Mouse (Mus musculus) midbrain, embryonic 12.5 days (tissue): ENCODE results near the gene Exosc8. TPM values are rescaled to one million over a fixed set of nuclear protein-coding genes. Genes with fewer than 3 reads are reported as not detected.
A peak's percentile ranks its signal among the peaks of the same experiment; 100 is the strongest.

Experiments
- ATAC-seq: fragments of 200-750 bp; cut with Nextera tagmentation; 2 replicates; pipeline ENCODE4 v1.8.0; 2017; ENCODE audit warnings: low read depth, moderate TSS enrichment, moderate library complexity; ENCODE audit not compliant: low FRiP score
- H3K27ac ChIP-seq: fragments of 300-500 bp; sonication (generic); replicated peaks from 2 replicates; pipeline ENCODE4 v1.5.1; 2016; ENCODE audit warnings: mild to moderate bottlenecking
- H3K27me3 ChIP-seq: fragments of 300-500 bp; sonication (generic); 2 replicates; pipeline ENCODE4 v1.6.1; 2016; ENCODE audit warnings: mild to moderate bottlenecking
- H3K36me3 ChIP-seq: fragments of 300-500 bp; sonication (generic); 2 replicates; pipeline ENCODE4 v1.6.1; 2016
- H3K4me1 ChIP-seq: fragments of 300-500 bp; sonication (generic); 2 replicates; pipeline ENCODE4 v1.6.1; 2016
- H3K4me2 ChIP-seq: fragments of 300-500 bp; sonication (generic); replicated peaks from 2 replicates; pipeline ENCODE4 v1.6.1; 2016; ENCODE audit warnings: mild to moderate bottlenecking, moderate library complexity
- H3K4me3 ChIP-seq: fragments of 300-500 bp; sonication (generic); 2 replicates; pipeline ENCODE4 v1.5.1; 2016; ENCODE audit warnings: mild to moderate bottlenecking
- H3K9ac ChIP-seq: fragments of 300-500 bp; sonication (generic); replicated peaks from 2 replicates; pipeline ENCODE4 v1.6.1; 2016; ENCODE audit warnings: mild to moderate bottlenecking, moderate library complexity
- H3K9me3 ChIP-seq: fragments of 300-500 bp; sonication (generic); 2 replicates; pipeline ENCODE4 v1.6.1; 2016; ENCODE audit warnings: mild to moderate bottlenecking
- WGBS: fragments of 180-500 bp; shearing (Covaris S2); methylation state at CpG from one replicate; pipeline ENCODE4 v1.1.7; 2016; 5-methylcytosine and 5-hydroxymethylcytosine counted together
- polyA plus RNA-seq: library from polyadenylated mRNA; unstranded; fragments of >200 nt; fragmentation: Nextera tagmentation; extraction: Ambion mirVana; gene quantifications from 2 replicates; pipeline ENCODE4 v1.2.1, GENCODE M21; 2016

Gene Exosc8
- polyA plus RNA-seq, 1 experiment from 2014 or later: 109 TPM

DNA sequence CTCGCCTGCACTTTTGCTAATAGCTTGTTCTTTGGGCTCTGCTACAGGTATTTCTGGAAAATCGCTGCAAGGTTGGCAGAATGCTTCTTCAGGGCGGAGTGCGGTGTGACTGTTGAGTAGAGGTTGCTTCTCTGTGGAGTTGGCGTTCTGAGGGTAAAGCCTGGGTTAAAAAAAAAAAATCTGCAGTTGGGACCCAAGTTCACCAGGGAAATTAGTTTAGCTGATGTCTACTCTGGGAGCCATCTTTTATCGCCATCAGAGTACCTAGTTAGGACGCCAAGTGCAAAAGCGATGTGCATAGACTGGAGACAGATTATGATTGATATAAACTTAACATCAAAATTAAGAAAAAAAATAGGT, 42.2 kb downstream of the Exosc8 start:
- peaks cover 5% of the 10 kb centered on the region; the same call in 1 of the 2 replicates for H3K4me1 ChIP-seq
- H3K27me3 ChIP-seq: 0 out of 2 replicates have a peak, but pooled peaks cover 6% of the 10 kb centered on the region
- whole genome bisulfite sequencing: under 1% methylated on average over 8 of the region's 8 CpGs
- 0 out of 2 replicates have a peak, but pooled peaks have one; percentile 1 for ATAC-seq
- H3K27ac ChIP-seq: peak overlapping the region; percentile 67
- H3K9ac ChIP-seq: peak overlapping the region; percentile 75
- no peaks in the 10 kb centered on the region for H3K9me3 ChIP-seq
- peak overlapping the region; percentile 77 for H3K4me3 ChIP-seq
- peak overlapping the region; percentile 65 for H3K4me2 ChIP-seq
- H3K36me3 ChIP-seq: peaks cover 27% of the 10 kb centered on the region

- peak; percentile 99 for ATAC-seq
- peaks cover 21% of the 10 kb centered on the region for H3K36me3 ChIP-seq
- peak within 1 kb of the TSS; percentile 65 for H3K4me2 ChIP-seq
- H3K4me3 ChIP-seq: peak within 1 kb of the TSS; percentile 77
- peaks cover 5% of the 10 kb centered on the region; the same call in 1 of the 2 replicates for H3K4me1 ChIP-seq
- H3K9ac ChIP-seq: peak within 1 kb of the TSS; percentile 75
- H3K9me3 ChIP-seq: no peaks in the 10 kb centered on the region
- WGBS: 2% methylated on average over 65 of the region's 65 CpGs
- peak within 1 kb of the TSS; percentile 67 for H3K27ac ChIP-seq
- H3K27me3 ChIP-seq: 0 out of 2 replicates have a peak, but pooled peaks cover 6% of the 10 kb centered on the region
Observed at GRCm38 (mm10) chr3:54692202-54693055, 42.8 kb downstream of the Exosc8 start, which contains the start of gene Supt20. Gene Supt20, plus strand, starts transcription at chr3:54692807.

DNA sequence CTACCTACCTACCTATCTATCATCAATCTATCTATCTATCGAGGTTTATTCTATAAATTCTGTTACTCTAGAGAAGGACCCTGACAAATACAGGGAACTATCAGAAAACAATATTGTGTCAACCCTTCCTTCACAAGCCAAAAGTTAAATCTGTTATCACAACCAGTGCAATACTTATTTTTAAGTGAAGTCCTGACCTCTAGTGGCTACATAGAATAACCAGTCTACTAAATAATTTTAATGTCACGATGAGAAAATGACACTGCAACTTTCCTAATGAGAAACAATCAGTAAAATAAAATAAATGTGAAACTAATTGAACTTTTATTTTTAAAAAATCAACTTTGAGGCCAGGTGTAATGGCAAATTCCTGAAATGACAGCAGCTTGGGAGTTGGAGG, 46.1 kb downstream of the Exosc8 start:
- H3K4me1 ChIP-seq: no peaks in the 10 kb centered on the region
- H3K27ac ChIP-seq: no peak overlapping the region
- H3K4me2 ChIP-seq: no peak overlapping the region
- WGBS: 55% methylated on average over 2 of the region's 2 CpGs
- 0 out of 2 replicates have a peak, but pooled peaks cover 9% of the 10 kb centered on the region for H3K27me3 ChIP-seq
- H3K4me3 ChIP-seq: no peak overlapping the region
- H3K36me3 ChIP-seq: no peaks in the 10 kb centered on the region
- no peak overlapping the region for H3K9ac ChIP-seq
- H3K9me3 ChIP-seq: no peaks in the 10 kb centered on the region
- no peak for ATAC-seq

DNA sequence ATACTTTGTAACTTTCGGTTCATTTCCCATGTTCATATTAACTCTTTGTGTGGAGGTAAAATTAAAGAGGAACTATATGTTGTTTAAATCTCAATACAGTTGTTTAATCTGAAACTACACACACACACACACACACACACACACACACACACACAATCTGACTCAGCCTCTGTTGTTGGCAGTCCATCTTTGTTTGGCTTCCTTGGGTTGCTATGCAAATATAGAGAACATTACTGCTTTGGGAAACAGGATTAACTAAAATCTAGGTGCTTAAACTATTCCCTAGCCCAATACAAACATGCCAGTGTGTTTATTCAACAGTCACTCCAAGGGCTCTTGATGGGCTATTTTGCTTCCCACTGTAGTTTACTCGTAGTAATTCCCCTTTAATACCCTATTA, 47.9 kb downstream of the Exosc8 start:
- 0 out of 2 replicates have a peak, but pooled peaks cover 9% of the 10 kb centered on the region for H3K27me3 ChIP-seq
- no peak overlapping the region for H3K27ac ChIP-seq
- 71% methylated on average over 2 of the region's 2 CpGs for WGBS
- H3K36me3 ChIP-seq: no peaks in the 10 kb centered on the region
- no peaks in the 10 kb centered on the region for H3K4me1 ChIP-seq
- no peak overlapping the region for H3K4me2 ChIP-seq
- no peak overlapping the region for H3K9ac ChIP-seq
- H3K4me3 ChIP-seq: no peak overlapping the region
- H3K9me3 ChIP-seq: no peaks in the 10 kb centered on the region
- no peak for ATAC-seq

- H3K27me3 ChIP-seq: 0 out of 2 replicates have a peak, but pooled peaks cover 3% of the 10 kb centered on the region
- no peak overlapping the region for H3K9ac ChIP-seq
- H3K36me3 ChIP-seq: no peaks in the 10 kb centered on the region
- no peak overlapping the region for H3K4me3 ChIP-seq
- H3K4me2 ChIP-seq: no peak overlapping the region
- WGBS: 95% methylated on average over 3 of the region's 3 CpGs
- no peak for ATAC-seq
- no peak overlapping the region for H3K27ac ChIP-seq
- H3K9me3 ChIP-seq: no peaks in the 10 kb centered on the region
- no peaks in the 10 kb centered on the region for H3K4me1 ChIP-seq
Observed at GRCm38 (mm10) chr3:54685202-54685601, 50.0 kb downstream of the Exosc8 start.

- Histone ChIP-seq H3K27me3 (0 out of 2 replicates have a peak, but pooled peaks cover 3% of the 10 kb centered on the region), H3K27ac (no peak overlapping the region), H3K4me3 (no peak overlapping the region), H3K36me3 (no peaks in the 10 kb centered on the region), H3K9ac (no peak overlapping the region), H3K4me1 (no peaks in the 10 kb centered on the region), H3K4me2 (no peak overlapping the region), H3K9me3 (no peaks in the 10 kb centered on the region)
- WGBS: 74% methylated on average over 6 of the region's 6 CpGs
- no peak for ATAC-seq
Observed at GRCm38 (mm10) chr3:54681310-54682204, 53.6 kb downstream of the Exosc8 start.

Other genes with a start within 250 kb of the Exosc8 start
- gene Supt20, start 42.6 kb downstream of the Exosc8 start, polyA plus RNA-seq: 115 and 129 TPM in 2 replicates
- gene Gm21958, start 21.0 kb downstream of the Exosc8 start, polyA plus RNA-seq: 1.3 and 1.5 TPM in 2 replicates
- 44.1 and 46.4 TPM in 2 replicates for gene Alg5, start 146 bp upstream of the Exosc8 start, polyA plus RNA-seq
- 0.24 and 0.33 TPM in 2 replicates for gene Smad9, start 20.2 kb upstream of the Exosc8 start, polyA plus RNA-seq
- gene Rfxap, start 72.4 kb upstream of the Exosc8 start, polyA plus RNA-seq: 56.5 and 62.8 TPM in 2 replicates
- gene Sertm1, start 180.5 kb upstream of the Exosc8 start, polyA plus RNA-seq: 0.15 and 0.33 TPM in 2 replicates